Mouse (Mus musculus) left cerebral cortex, adult 8-10 months (tissue): ENCODE results near the gene Zfp42. TPM values are rescaled to one million over a fixed set of nuclear protein-coding genes. Genes with fewer than 3 reads are reported as not detected.

Experiments
- DNase-seq, 2 experiments: peaks; one replicate each; pipeline ENCODE4 v3.0.0; 2022; ENCODE audit warnings: low spot score in 2 of 2
- total RNA-seq, 4 experiments: library from RNA; stranded (reverse); gene quantifications; 2 replicates each; pipeline ENCODE4 v1.2.4; 2022

Zfp42 gene
- total RNA-seq, 4 experiments from 2014 or later = not detected

- no peak for DNase-seq
Measured at GRCm38 (mm10) chr8:43255695-43256094, 51.1 kb downstream of the Zfp42 start.

GRCm38 (mm10) chr8:43251653-43252052 is 55.1 kb downstream of the Zfp42 start:
- DNase-seq = no peak

GRCm38 (mm10) chr8:43248707-43249106 is 58.1 kb downstream of the Zfp42 start:
- DNase-seq = no peak

Other genes starting within 250 kb of the Zfp42 start
- not detected for gene Triml1, start 165.5 kb downstream of the Zfp42 start, total RNA-seq
- gene Triml2, start 126.4 kb downstream of the Zfp42 start, total RNA-seq = not detected
- not detected for gene Adam26b, start 221.1 kb upstream of the Zfp42 start, total RNA-seq